Mouse (Mus musculus): Measurements from ENCODE around the gene Capzb. TPM values are rescaled to one million over a fixed set of nuclear protein-coding genes. Genes with fewer than 3 reads are reported as not detected.

Gene Capzb
- polyA plus RNA-seq, 1 experiment from 2014 or later = 340 TPM

DNA sequence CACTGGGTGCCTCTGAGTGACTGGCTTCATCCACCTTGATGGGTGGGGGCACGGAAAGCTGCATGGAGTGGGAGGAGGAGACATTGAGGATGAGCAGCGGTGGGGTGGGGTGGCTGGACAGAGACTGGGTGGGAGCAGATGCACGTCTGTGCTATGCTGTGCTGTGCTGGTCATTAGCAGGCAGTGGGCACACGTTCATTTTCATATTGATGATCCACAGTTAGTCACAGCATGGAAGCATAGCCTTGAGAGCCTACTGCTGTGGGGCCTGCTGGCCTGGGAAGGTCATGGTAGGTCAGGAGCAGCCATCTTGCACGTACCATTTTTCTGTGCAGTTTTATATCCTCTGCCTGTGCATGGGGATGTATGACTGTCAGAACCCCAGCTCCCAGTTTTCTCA lies 56.0 kb downstream of the Capzb start:
- H3K27ac ChIP-seq = no peak overlapping the region
- H3K4me3 ChIP-seq = no peak overlapping the region
- H3K36me3 ChIP-seq = no peaks in the 10 kb centered on the region
- H3K9ac ChIP-seq = no peak overlapping the region
- peaks cover 88% of the 10 kb centered on the region for H3K4me1 ChIP-seq (replicated peaks)
- no peak for ATAC-seq (ENCODE audit: low FRiP score)
- no peaks in the 10 kb centered on the region for H3K27me3 ChIP-seq
- H3K4me2 ChIP-seq = no peak overlapping the region
- H3K9me3 ChIP-seq = no peaks in the 10 kb centered on the region
- 61% methylated on average over 5 of the region's 5 CpGs for WGBS

DNA sequence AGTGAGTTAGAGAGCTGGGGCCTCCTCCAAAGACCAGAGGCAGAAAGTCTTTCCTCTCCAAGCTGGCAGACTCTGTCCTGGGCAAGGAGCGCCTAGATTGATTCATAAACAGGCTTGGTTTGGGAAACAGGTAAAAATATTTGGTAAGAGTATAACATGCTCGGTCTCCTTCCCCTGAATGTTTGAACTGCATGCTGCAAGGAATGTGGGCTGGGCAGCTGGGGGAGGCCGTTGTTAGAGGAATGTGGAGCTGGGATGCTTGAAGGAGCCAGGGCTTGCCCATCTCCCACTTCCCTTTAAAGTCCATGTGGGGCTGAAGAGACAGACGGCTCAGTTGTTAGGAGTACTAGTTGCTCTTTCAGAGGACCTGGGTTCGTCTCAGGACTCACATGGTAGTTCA lies 57.3 kb downstream of the Capzb start:
- H3K4me1 ChIP-seq (replicated peaks) = peaks cover 79% of the 10 kb centered on the region
- ATAC-seq (ENCODE audit: low FRiP score) = no peak
- H3K27me3 ChIP-seq = no peaks in the 10 kb centered on the region
- H3K4me3 ChIP-seq = no peak overlapping the region
- H3K27ac ChIP-seq = no peak overlapping the region
- H3K9ac ChIP-seq = no peak overlapping the region
- no peak overlapping the region for H3K4me2 ChIP-seq
- no peaks in the 10 kb centered on the region; the same call in 1 of the 2 replicates for H3K36me3 ChIP-seq
- 66% methylated on average over 5 of the region's 5 CpGs for WGBS
- H3K9me3 ChIP-seq = no peaks in the 10 kb centered on the region

DNA sequence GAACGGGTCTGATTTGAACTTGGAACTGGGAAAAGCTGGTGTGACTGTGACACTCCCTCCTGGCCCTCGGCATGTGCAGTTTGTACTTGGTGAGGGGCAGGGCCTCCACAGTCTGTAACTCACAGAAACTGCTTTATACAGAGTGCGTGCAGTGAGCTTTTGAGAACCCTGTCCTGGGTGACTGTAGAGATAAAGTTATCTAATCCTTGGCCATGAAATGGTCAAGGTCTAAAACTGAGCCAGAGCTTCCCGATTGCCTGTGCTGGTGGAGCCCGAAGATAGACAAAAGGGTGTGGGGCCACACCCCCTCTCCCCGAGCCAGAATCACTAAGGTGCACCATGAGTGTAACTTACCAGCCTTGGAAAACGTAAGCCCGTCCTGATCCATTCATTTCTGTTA lies 58.2 kb downstream of the Capzb start:
- Histone ChIP-seq H3K9me3 (no peaks in the 10 kb centered on the region), H3K27ac (no peak overlapping the region), H3K27me3 (no peaks in the 10 kb centered on the region), H3K4me2 (no peak overlapping the region), H3K4me1 (replicated peaks) (peaks cover 70% of the 10 kb centered on the region), H3K36me3 (no peaks in the 10 kb centered on the region; the same call in 1 of the 2 replicates), H3K4me3 (no peak overlapping the region), H3K9ac (no peak overlapping the region)
- 75% methylated on average over 8 of the region's 8 CpGs for WGBS
- ATAC-seq (ENCODE audit: low FRiP score) = no peak

- H3K4me1 ChIP-seq (replicated peaks) = peaks cover 57% of the 10 kb centered on the region
- no peak overlapping the region for H3K9ac ChIP-seq
- peak overlapping the region; percentile 52; the same call in 1 of the 2 replicates for H3K27ac ChIP-seq
- H3K9me3 ChIP-seq = no peaks in the 10 kb centered on the region
- ATAC-seq (ENCODE audit: low FRiP score) = no peak
- 51% methylated on average over 22 of the region's 22 CpGs for WGBS
- H3K27me3 ChIP-seq = no peaks in the 10 kb centered on the region
- H3K4me3 ChIP-seq = no peak overlapping the region
- H3K4me2 ChIP-seq = no peak overlapping the region
- peaks cover 5% of the 10 kb centered on the region for H3K36me3 ChIP-seq
Measured at GRCm38 (mm10) chr4:139252051-139252760, 59.5 kb downstream of the Capzb start.

DNA sequence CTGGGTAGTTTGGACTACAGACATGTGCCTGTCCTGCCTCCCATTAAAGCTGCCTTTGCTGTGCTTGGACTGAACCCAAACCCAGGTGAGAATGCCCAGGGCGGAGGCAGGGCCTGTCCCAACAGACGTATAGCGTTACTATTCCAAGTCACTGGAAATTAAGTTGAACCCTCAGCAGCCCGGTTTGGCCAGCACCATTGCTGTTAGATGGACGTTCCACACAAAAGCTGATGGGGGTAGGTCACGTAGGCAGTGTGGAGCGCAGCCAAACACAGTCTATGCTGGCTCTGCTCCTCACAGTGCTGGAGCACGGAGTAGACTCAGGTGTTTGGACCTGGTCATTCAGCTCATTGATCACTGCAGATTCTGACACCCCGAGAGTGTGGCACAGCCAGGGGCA lies 60.5 kb downstream of the Capzb start:
- Histone ChIP-seq H3K4me3 (no peak overlapping the region), H3K4me2 (no peak overlapping the region), H3K27me3 (no peaks in the 10 kb centered on the region), H3K27ac (no peak overlapping the region; the same call in 1 of the 2 replicates), H3K9me3 (no peaks in the 10 kb centered on the region), H3K36me3 (peaks cover 15% of the 10 kb centered on the region), H3K9ac (no peak overlapping the region), H3K4me1 (replicated peaks) (peaks cover 47% of the 10 kb centered on the region)
- 89% methylated on average over 9 of the region's 9 CpGs for WGBS
- no peak; the same call in 1 of the 2 replicates for ATAC-seq (ENCODE audit: low FRiP score)

GRCm38 (mm10) chr4:139256146-139256545 lies 63.4 kb downstream of the Capzb start:
- Histone ChIP-seq H3K9me3 (no peaks in the 10 kb centered on the region), H3K36me3 (peaks cover 42% of the 10 kb centered on the region), H3K27me3 (no peaks in the 10 kb centered on the region), H3K9ac (no peak overlapping the region), H3K4me1 (replicated peaks) (peaks cover 25% of the 10 kb centered on the region), H3K4me3 (no peak overlapping the region), H3K27ac (no peak overlapping the region), H3K4me2 (no peak overlapping the region)
- ATAC-seq (ENCODE audit: low FRiP score) = no peak
- 96% methylated on average over 4 of the region's 4 CpGs for WGBS

- Histone ChIP-seq H3K9ac (no peak overlapping the region), H3K36me3 (peaks cover 47% of the 10 kb centered on the region), H3K27me3 (no peaks in the 10 kb centered on the region), H3K4me2 (no peak overlapping the region), H3K27ac (no peak overlapping the region), H3K9me3 (no peaks in the 10 kb centered on the region), H3K4me3 (no peak overlapping the region), H3K4me1 (replicated peaks) (peaks cover 19% of the 10 kb centered on the region)
- no peak for ATAC-seq (ENCODE audit: low FRiP score)
- WGBS = 90% methylated on average over 8 of the region's 8 CpGs
Measured at GRCm38 (mm10) chr4:139256708-139257107, 64.0 kb downstream of the Capzb start.

DNA sequence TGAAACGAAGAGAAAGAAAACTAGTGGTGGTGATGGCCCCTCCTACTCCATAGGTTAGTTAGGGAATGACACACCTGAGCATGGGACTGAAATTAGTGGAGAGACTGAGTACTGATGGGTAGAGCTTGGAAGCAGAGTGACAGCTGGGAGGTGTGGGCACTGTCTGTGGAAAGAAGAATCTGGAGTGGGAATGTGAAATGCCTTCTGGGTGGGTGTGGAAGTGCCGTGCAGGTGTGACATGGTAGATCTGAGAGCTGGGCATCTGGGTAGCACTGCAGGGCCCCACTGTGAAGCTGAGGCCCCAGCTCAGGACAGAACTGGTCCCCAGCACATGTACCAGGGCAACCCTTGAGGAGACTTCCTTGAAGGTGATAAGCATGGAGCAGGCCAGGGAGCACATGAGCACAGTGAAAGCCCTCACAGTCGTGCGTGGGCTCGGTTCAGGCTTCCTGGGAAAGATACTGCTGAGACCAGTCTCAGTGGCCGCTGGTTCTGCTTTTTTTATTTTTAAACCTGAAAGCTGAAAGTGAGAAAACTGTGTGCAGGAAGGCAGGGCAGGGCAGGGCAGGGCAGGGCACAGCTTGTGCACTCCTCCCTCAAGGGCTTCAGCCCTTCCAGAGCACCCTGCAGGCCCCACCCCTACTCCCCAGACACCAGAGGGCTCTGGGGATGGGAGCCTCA lies 66.1 kb downstream of the Capzb start:
- H3K27ac ChIP-seq = no peak overlapping the region
- no peak for ATAC-seq (ENCODE audit: low FRiP score)
- no peak overlapping the region for H3K9ac ChIP-seq
- WGBS = 90% methylated on average over 6 of the region's 6 CpGs
- no peak overlapping the region for H3K4me3 ChIP-seq
- 0 out of 2 replicates have a peak, but pooled peaks cover 2% of the 10 kb centered on the region for H3K4me1 ChIP-seq (replicated peaks)
- H3K4me2 ChIP-seq = no peak overlapping the region
- no peaks in the 10 kb centered on the region for H3K27me3 ChIP-seq
- peaks cover 68% of the 10 kb centered on the region for H3K36me3 ChIP-seq
- H3K9me3 ChIP-seq = no peaks in the 10 kb centered on the region

DNA sequence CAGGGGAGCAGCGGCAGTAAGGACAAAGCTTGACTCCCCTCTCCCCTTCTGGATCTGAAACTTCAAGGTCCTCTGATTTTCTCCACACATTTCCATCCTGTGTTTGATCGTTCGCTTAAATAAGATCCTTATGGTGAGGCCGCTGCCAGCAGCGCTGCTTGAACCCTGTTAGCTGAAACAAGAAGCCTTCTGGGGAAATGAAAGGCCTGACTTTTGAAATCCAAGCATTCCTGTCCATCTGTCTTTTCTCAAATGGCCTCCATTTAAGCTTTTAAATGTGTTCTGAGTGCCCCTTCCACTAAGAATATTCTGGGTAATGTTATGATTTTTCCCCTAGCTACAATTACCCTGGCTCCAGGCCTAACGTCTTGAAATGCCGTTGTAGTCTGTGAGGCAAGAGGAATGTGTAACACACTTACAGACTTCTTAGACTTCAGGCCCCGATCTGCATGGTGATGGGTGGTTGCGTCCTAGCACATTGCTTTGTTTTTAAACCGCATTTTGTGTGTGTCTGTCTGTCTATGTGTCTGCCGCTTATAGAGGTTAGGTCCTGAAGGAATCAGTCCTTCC lies 66.7 kb downstream of the Capzb start:
- H3K27me3 ChIP-seq = no peaks in the 10 kb centered on the region

DNA sequence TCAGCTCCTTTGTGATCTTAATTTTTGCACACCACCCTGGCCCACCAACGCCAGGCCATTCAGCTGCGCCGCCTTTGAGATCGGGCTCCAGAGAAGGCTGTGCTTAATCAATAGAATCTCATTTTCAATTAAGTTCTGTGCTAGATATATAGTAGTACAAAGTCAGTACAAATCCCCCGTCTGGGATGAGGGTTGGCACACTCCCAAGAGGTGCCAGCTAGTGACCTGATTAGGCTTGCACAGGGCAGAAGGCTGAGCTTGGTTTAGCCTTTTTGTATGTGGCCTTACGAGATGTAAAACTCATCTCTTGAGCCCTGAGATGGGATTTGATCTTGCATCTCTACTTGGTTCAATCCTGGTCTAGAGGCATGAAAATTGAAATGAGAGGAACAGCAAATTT lies 70.3 kb downstream of the Capzb start:
- Histone ChIP-seq H3K36me3 (peaks cover 72% of the 10 kb centered on the region), H3K4me1 (replicated peaks) (peaks cover 22% of the 10 kb centered on the region)

More for the DNA sequence above, 66.7 kb downstream of the Capzb start:
- H3K27ac ChIP-seq = no peak overlapping the region
- H3K4me1 ChIP-seq (replicated peaks) = 0 out of 2 replicates have a peak, but pooled peaks cover 2% of the 10 kb centered on the region
- peaks cover 74% of the 10 kb centered on the region for H3K36me3 ChIP-seq
- ATAC-seq (ENCODE audit: low FRiP score) = no peak
- WGBS = 86% methylated on average over 11 of the region's 11 CpGs
- H3K9ac ChIP-seq = no peak overlapping the region
- H3K9me3 ChIP-seq = no peaks in the 10 kb centered on the region
- H3K4me2 ChIP-seq = no peak overlapping the region
- H3K4me3 ChIP-seq = no peak overlapping the region

DNA sequence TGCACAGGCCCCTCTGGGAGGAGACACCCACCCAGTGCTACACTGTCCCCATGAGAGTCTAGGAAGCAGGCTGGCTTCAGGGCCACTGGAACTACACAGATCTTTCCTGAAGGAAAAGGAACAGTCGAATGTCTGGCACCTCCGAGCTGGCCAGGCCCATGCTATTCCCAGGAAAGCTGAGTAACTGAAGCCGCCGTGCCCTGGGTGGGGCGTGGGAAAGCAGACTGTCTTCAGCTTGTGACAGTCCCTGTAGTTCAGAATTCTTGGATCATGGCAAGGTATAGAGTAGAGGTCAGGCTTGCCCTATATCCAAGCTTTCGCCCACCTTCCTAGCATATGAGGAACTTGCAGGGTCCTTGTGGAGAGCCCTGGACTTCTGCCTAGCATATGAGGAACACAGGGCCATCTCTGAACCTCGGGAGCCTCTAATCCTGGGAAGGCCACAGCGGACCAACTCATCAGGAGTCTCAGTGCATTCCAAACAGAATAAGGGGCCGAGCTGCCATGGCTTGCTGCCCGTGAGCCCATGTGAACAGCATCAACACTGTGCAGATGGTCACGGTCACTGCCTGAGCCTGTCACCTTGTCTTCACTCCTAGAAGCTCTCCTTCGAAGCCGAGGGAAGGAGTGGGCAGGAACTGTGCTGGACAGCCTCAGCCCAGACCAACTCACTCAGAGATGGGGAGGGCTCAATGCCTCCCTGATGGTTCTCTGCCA lies 73.2 kb downstream of the Capzb start:
- peaks cover 56% of the 10 kb centered on the region for H3K36me3 ChIP-seq
- H3K4me1 ChIP-seq (replicated peaks) = peaks cover 28% of the 10 kb centered on the region
- no peaks in the 10 kb centered on the region for H3K9me3 ChIP-seq
- 86% methylated on average over 13 of the region's 13 CpGs for WGBS
- no peak overlapping the region for H3K9ac ChIP-seq
- no peak overlapping the region for H3K4me2 ChIP-seq
- H3K27me3 ChIP-seq = no peaks in the 10 kb centered on the region
- H3K27ac ChIP-seq = no peak overlapping the region
- ATAC-seq (ENCODE audit: low FRiP score) = no peak
- no peak overlapping the region for H3K4me3 ChIP-seq

More for the DNA sequence above, 70.3 kb downstream of the Capzb start:
- 92% methylated on average over 6 of the region's 6 CpGs for WGBS
- H3K4me2 ChIP-seq = no peak overlapping the region
- H3K4me3 ChIP-seq = no peak overlapping the region
- no peaks in the 10 kb centered on the region for H3K9me3 ChIP-seq
- no peaks in the 10 kb centered on the region for H3K27me3 ChIP-seq
- no peak for ATAC-seq (ENCODE audit: low FRiP score)
- H3K9ac ChIP-seq = no peak overlapping the region
- no peak overlapping the region for H3K27ac ChIP-seq

GRCm38 (mm10) chr4:139266500-139266865 lies 73.8 kb downstream of the Capzb start:
- Histone ChIP-seq H3K27ac (no peak overlapping the region), H3K4me3 (no peak overlapping the region), H3K36me3 (peaks cover 50% of the 10 kb centered on the region), H3K9me3 (no peaks in the 10 kb centered on the region), H3K27me3 (no peaks in the 10 kb centered on the region), H3K9ac (no peak overlapping the region), H3K4me2 (no peak overlapping the region), H3K4me1 (replicated peaks) (peaks cover 28% of the 10 kb centered on the region)
- 80% methylated on average over 7 of the region's 7 CpGs for WGBS
- no peak for ATAC-seq (ENCODE audit: low FRiP score)
